Mouse (Mus musculus) CH12.LX (cell line): ENCODE results near the gene Atp2b2.

Source experiments
- CTCF ChIP-seq, 2 experiments: IDR thresholded peaks in 1 of 2; conservative IDR thresholded peaks in 1 of 2; 2 replicates each; pipeline ENCODE4 v1.5.1; 2011 to 2012; ENCODE audit warnings: low read depth in 2 of 2, low read length in 2 of 2, improper control_type of control experiment in 1 of 2, inconsistent platforms in 1 of 2, mild to moderate bottlenecking in 1 of 2, moderate library complexity in 1 of 2
- ELF1 ChIP-seq: IDR thresholded peaks from 2 replicates; pipeline ENCODE4 v1.6.1; 2014; ENCODE audit warnings: low read depth, mild to moderate bottlenecking, inconsistent platforms, low read length, improper control_type of control experiment
- EP300 ChIP-seq: IDR thresholded peaks from 2 replicates; pipeline ENCODE4 v1.6.1; 2011; ENCODE audit warnings: low read length, improper control_type of control experiment
- IRF4 ChIP-seq: IDR thresholded peaks from 2 replicates; pipeline ENCODE4 v1.6.1; 2014; ENCODE audit warnings: low read depth, mild to moderate bottlenecking, inconsistent platforms, low read length, improper control_type of control experiment
- MEF2A ChIP-seq: IDR thresholded peaks from 2 replicates; pipeline ENCODE4 v1.6.1; 2014; ENCODE audit warnings: low read depth, mild to moderate bottlenecking, inconsistent platforms, low read length, improper control_type of control experiment, borderline replicate concordance
- ZNF384 ChIP-seq: IDR thresholded peaks from 2 replicates; pipeline ENCODE4 v1.6.1; 2012; ENCODE audit warnings: low read depth, low read length, improper control_type of control experiment, inconsistent platforms

GRCm38 (mm10) chr6:113933261-113934151 lies 108.9 kb downstream of the Atp2b2 start:
- TF ChIP-seq EP300 = no peak
- TF ChIP-seq ELF1 = no peak
- TF ChIP-seq MEF2A = no peak
- TF ChIP-seq CTCF (conservative IDR thresholded peaks at IDR 0.05 in 1 of 2, IDR thresholded peaks at IDR 0.05 in 1 of 2; ENCODE audit: low read depth in 2 of 2, low read length in 2 of 2) = no peak
- TF ChIP-seq IRF4 = no peak
- no peak for TF ChIP-seq ZNF384
